Mouse (Mus musculus): ENCODE results near the gene Gm49425.

GRCm38 (mm10) chr15:101552188-101552587 lies 35.1 kb upstream of the Gm49425 start:
- TF ChIP-seq POLR2AphosphoS5 (IDR thresholded peaks at IDR 0.05; ENCODE audit: insufficient replicate concordance, low read depth, low read length) (no peak), CTCF (IDR thresholded peaks at IDR 0.05; ENCODE audit: low read depth, low read length) (no peak), TAL1 (conservative IDR thresholded peaks at IDR 0.05; ENCODE audit: low read depth, low read length) (no peak)
